Mouse (Mus musculus) liver, embryonic 15.5 days (tissue): ENCODE data around the gene Klk6. TPM values are rescaled to one million over a fixed set of nuclear protein-coding genes. Genes with fewer than 3 reads are reported as not detected.

Experiments used
- ATAC-seq: fragments of 200-750 bp; cut with Nextera tagmentation; 2 replicates; pipeline ENCODE4 v1.8.0; 2017; ENCODE audit warnings: moderate number of reproducible peaks, mild to moderate bottlenecking, moderate library complexity; ENCODE audit not compliant: insufficient read depth
- H3K27ac ChIP-seq: fragments of 300-500 bp; sonication (generic); replicated peaks from 2 replicates; pipeline ENCODE4 v1.5.1; 2015; ENCODE audit warnings: mild to moderate bottlenecking, inconsistent platforms
- H3K27me3 ChIP-seq: fragments of 300-500 bp; sonication (generic); 2 replicates; pipeline ENCODE4 v1.6.1; 2015; ENCODE audit warnings: mild to moderate bottlenecking, inconsistent platforms
- H3K36me3 ChIP-seq: fragments of 300-500 bp; sonication (generic); replicated peaks from 2 replicates; pipeline ENCODE4 v1.6.1; 2015; ENCODE audit warnings: moderate library complexity, mild to moderate bottlenecking, inconsistent platforms
- H3K4me1 ChIP-seq: fragments of 300-500 bp; sonication (generic); replicated peaks from 2 replicates; pipeline ENCODE4 v1.6.1; 2015; ENCODE audit warnings: inconsistent platforms
- H3K4me2 ChIP-seq: fragments of 300-500 bp; sonication (generic); 2 replicates; pipeline ENCODE4 v1.6.1; 2015; ENCODE audit warnings: moderate library complexity, mild to moderate bottlenecking, inconsistent platforms
- H3K4me3 ChIP-seq: fragments of 300-500 bp; sonication (generic); replicated peaks from 2 replicates; pipeline ENCODE4 v1.5.1; 2015; ENCODE audit warnings: mild to moderate bottlenecking, inconsistent platforms
- H3K9ac ChIP-seq: fragments of 300-500 bp; sonication (generic); 2 replicates; pipeline ENCODE4 v1.6.1; 2015; ENCODE audit warnings: moderate library complexity, mild to moderate bottlenecking, inconsistent platforms
- H3K9me3 ChIP-seq: fragments of 300-500 bp; sonication (generic); replicated peaks from 2 replicates; pipeline ENCODE4 v1.6.1; 2016; ENCODE audit warnings: inconsistent platforms
- WGBS: fragments of 180-500 bp; shearing (Covaris S2); methylation state at CpG from one replicate; pipeline ENCODE4 v1.1.7; 2015; ENCODE audit warnings: mixed read lengths; ENCODE audit not compliant: insufficient replicate concordance; 5-methylcytosine and 5-hydroxymethylcytosine counted together
- polyA plus RNA-seq: library from polyadenylated mRNA; unstranded; fragments of >200 nt; fragmentation: Nextera tagmentation; extraction: Ambion mirVana; gene quantifications from 2 replicates; pipeline ENCODE4 v1.2.1, GENCODE M21; 2015

The Klk6 gene
- polyA plus RNA-seq, 1 experiment from 2014 or later, result not detected

- H3K27me3 ChIP-seq, result no peaks in the 10 kb centered on the region
- no peak overlapping the region for H3K4me2 ChIP-seq
- no peaks in the 10 kb centered on the region for H3K9me3 ChIP-seq
- H3K9ac ChIP-seq, result no peak overlapping the region
- H3K36me3 ChIP-seq, result no peaks in the 10 kb centered on the region
- no peak overlapping the region for H3K27ac ChIP-seq
- WGBS, result 58% methylated on average over 5 of the region's 5 CpGs
- no peak overlapping the region for H3K4me3 ChIP-seq
- no peaks in the 10 kb centered on the region for H3K4me1 ChIP-seq
- no peak for ATAC-seq
Observed at GRCm38 (mm10) chr7:43826056-43826455, 1.8 kb downstream of the Klk6 start.

DNA sequence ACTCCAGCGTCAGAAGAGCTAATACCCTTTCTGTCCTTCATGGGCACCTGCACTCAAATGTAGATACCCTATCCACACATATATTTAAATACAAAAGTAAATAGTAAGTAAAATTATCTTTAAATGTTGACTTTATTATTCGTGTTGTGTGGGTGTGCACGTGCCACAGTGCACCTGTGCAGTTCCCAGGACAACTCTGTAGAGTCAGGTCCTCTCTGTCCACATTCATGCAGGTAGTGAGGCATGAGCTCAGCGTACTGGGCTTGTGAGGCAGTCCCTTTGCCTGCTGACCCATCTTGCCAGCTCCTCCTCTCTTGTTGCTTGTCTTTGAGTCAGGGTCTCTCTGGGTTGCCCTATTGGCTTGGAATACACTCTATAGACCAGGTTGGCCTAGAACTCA, 3.4 kb downstream of the Klk6 start:
- 51% methylated on average over 4 of the region's 4 CpGs for WGBS
- no peak overlapping the region for H3K9ac ChIP-seq

DNA sequence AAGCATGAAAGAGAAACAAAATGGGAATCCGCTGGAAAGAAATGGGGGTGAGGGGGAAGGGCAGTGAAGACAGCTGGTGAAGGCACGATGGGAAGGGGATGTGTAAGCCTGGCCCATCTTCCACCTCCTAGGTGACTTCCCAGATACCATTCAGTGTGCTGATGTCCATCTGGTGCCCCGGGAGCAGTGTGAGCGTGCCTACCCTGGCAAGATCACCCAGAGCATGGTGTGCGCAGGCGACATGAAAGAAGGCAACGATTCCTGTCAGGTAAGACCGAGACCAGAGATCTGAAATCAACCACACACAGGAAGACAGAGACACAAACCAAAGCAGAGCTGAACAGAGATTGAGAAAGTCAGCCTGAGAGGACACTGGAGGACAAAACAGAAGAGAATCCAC, 4.7 kb downstream of the Klk6 start:
- no peak for ATAC-seq
- Histone ChIP-seq H3K4me1 (no peaks in the 10 kb centered on the region), H3K4me3 (no peak overlapping the region), H3K9ac (no peak overlapping the region), H3K27ac (no peak overlapping the region), H3K36me3 (no peaks in the 10 kb centered on the region), H3K4me2 (no peak overlapping the region), H3K27me3 (no peaks in the 10 kb centered on the region), H3K9me3 (no peaks in the 10 kb centered on the region)
- WGBS, result 68% methylated on average over 8 of the region's 8 CpGs

More for the DNA sequence above, 3.4 kb downstream of the Klk6 start:
- no peaks in the 10 kb centered on the region for H3K4me1 ChIP-seq
- no peak overlapping the region for H3K4me2 ChIP-seq
- ATAC-seq, result no peak
- H3K27ac ChIP-seq, result no peak overlapping the region
- no peaks in the 10 kb centered on the region for H3K36me3 ChIP-seq
- H3K27me3 ChIP-seq, result no peaks in the 10 kb centered on the region
- no peak overlapping the region for H3K4me3 ChIP-seq
- H3K9me3 ChIP-seq, result no peaks in the 10 kb centered on the region

DNA sequence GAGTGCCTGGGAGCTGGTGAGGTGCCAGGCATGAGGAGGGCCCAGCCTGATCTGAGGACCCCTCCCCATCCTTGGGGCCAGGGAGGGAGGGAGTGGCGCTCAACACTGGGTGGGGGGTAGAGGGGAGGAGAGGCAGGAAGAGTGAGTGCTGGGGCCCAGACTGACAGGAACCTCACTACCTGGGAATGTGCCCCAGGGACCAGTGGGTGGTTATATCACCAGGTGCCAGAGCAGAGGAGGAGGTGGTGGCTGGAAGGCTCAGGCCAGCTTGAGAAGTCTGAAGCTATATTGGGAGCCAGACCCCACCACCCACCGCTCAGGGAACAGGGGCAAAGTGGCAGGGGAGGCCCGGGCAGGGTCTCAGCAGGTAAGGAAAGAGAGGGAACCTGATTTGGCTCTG, 17.4 kb downstream of the Klk6 start, which contains the start of gene Klk5:
Gene Klk5, plus strand, starts transcription at position 271 of the 400 bp plus-strand sequence.
- no peak within 1 kb of the TSS for H3K9ac ChIP-seq
- H3K4me3 ChIP-seq, result no peak within 1 kb of the TSS
- no peaks in the 10 kb centered on the region for H3K27me3 ChIP-seq
- no peaks in the 10 kb centered on the region for H3K4me1 ChIP-seq
- 36% methylated on average over 3 of the region's 3 CpGs for WGBS
- H3K9me3 ChIP-seq, result no peaks in the 10 kb centered on the region
- no peak within 1 kb of the TSS for H3K4me2 ChIP-seq
- no peaks in the 10 kb centered on the region for H3K36me3 ChIP-seq
- H3K27ac ChIP-seq, result no peak within 1 kb of the TSS
- ATAC-seq, result no peak

DNA sequence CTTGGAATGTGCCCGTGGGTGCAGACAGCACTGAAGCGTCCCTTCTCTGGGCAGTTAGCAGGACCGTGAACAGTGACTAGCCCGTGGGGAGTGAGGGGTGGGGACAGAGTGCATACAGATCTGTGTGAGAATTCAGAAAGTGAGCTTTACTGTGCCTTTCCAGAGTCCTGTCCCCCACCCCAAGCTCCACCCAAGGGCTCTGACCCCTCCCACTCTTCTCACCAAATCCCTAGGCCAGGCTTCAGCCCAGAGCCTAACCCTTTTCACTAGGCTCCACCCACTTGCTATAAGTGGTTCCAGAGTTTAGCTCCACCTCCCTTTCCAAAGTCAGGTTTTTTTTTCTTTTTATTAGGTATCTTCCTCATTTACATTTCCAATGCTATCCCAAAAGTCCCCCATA, 19.5 kb downstream of the Klk6 start:
- no peaks in the 10 kb centered on the region for H3K27me3 ChIP-seq
- ATAC-seq, result no peak
- 77% methylated on average over 4 of the region's 4 CpGs for WGBS
- H3K9ac ChIP-seq, result no peak overlapping the region
- H3K36me3 ChIP-seq, result no peaks in the 10 kb centered on the region
- no peak overlapping the region for H3K4me2 ChIP-seq
- no peaks in the 10 kb centered on the region for H3K4me1 ChIP-seq
- H3K4me3 ChIP-seq, result no peak overlapping the region
- no peak overlapping the region for H3K27ac ChIP-seq
- no peaks in the 10 kb centered on the region for H3K9me3 ChIP-seq

- WGBS, result 59% methylated on average over 6 of the region's 6 CpGs
- no peak for ATAC-seq
Observed at GRCm38 (mm10) chr7:43851616-43852015, 27.3 kb downstream of the Klk6 start.

GRCm38 (mm10) chr7:43854642-43855380, 30.5 kb downstream of the Klk6 start:
- Histone ChIP-seq H3K9me3 (no peaks in the 10 kb centered on the region), H3K4me3 (no peak overlapping the region), H3K36me3 (no peaks in the 10 kb centered on the region), H3K27ac (no peak overlapping the region), H3K9ac (no peak overlapping the region), H3K4me2 (no peak overlapping the region), H3K4me1 (no peaks in the 10 kb centered on the region), H3K27me3 (no peaks in the 10 kb centered on the region)
- ATAC-seq, result no peak
- WGBS, result 56% methylated on average over 9 of the region's 9 CpGs

More at GRCm38 (mm10) chr7:43851616-43852015, 27.3 kb downstream of the Klk6 start:
- no peaks in the 10 kb centered on the region for H3K36me3 ChIP-seq
- H3K27me3 ChIP-seq, result no peaks in the 10 kb centered on the region
- no peaks in the 10 kb centered on the region for H3K4me1 ChIP-seq
- no peak overlapping the region for H3K9ac ChIP-seq
- no peak overlapping the region for H3K27ac ChIP-seq
- no peaks in the 10 kb centered on the region for H3K9me3 ChIP-seq
- H3K4me3 ChIP-seq, result no peak overlapping the region
- H3K4me2 ChIP-seq, result no peak overlapping the region

DNA sequence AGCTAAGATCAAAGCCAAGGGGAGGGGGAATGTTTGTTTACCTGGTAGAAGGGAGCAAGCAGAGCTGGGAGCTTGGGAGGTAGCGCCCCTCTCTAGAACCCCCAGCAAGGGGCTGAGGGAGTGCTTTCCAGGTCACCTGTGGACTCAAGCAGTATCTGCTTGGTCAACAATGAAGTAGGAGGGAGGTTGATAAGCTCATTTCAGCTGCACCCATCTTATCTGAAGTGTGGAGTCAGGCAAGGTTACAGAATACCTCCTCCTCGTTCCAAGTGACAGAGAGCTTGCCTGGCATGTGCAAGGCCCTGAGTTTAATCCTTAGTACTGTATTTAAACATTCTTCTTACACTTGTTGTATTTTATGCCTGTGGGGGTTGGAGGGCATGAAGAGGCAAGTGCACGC, 31.4 kb downstream of the Klk6 start:
- Histone ChIP-seq H3K27ac (no peak overlapping the region), H3K9ac (no peak overlapping the region), H3K4me1 (no peaks in the 10 kb centered on the region), H3K9me3 (no peaks in the 10 kb centered on the region), H3K4me3 (no peak overlapping the region), H3K27me3 (no peaks in the 10 kb centered on the region), H3K4me2 (no peak overlapping the region), H3K36me3 (no peaks in the 10 kb centered on the region)
- 45% methylated on average over 3 of the region's 3 CpGs for whole genome bisulfite sequencing
- ATAC-seq, result no peak

GRCm38 (mm10) chr7:43856307-43856706, 32.0 kb downstream of the Klk6 start:
- no peaks in the 10 kb centered on the region for H3K9me3 ChIP-seq
- no peak overlapping the region for H3K27ac ChIP-seq
- WGBS, result 46% methylated on average over 7 of the region's 7 CpGs
- no peaks in the 10 kb centered on the region for H3K36me3 ChIP-seq
- ATAC-seq, result no peak
- H3K9ac ChIP-seq, result no peak overlapping the region
- no peaks in the 10 kb centered on the region for H3K4me1 ChIP-seq
- no peak overlapping the region for H3K4me3 ChIP-seq
- no peaks in the 10 kb centered on the region for H3K27me3 ChIP-seq
- no peak overlapping the region for H3K4me2 ChIP-seq

- no peaks in the 10 kb centered on the region for H3K27me3 ChIP-seq
- WGBS, result 79% methylated on average over 12 of the region's 12 CpGs
Observed at GRCm38 (mm10) chr7:43857501-43857900, 33.2 kb downstream of the Klk6 start.

GRCm38 (mm10) chr7:43860411-43860810, 36.1 kb downstream of the Klk6 start:
- Histone ChIP-seq H3K4me2 (no peak overlapping the region), H3K4me1 (no peaks in the 10 kb centered on the region), H3K27ac (no peak overlapping the region), H3K9me3 (no peaks in the 10 kb centered on the region), H3K27me3 (no peaks in the 10 kb centered on the region), H3K4me3 (no peak overlapping the region), H3K9ac (no peak overlapping the region), H3K36me3 (no peaks in the 10 kb centered on the region)
- no peak for ATAC-seq
- 75% methylated on average over 8 of the region's 8 CpGs for WGBS

More at GRCm38 (mm10) chr7:43857501-43857900, 33.2 kb downstream of the Klk6 start:
- H3K9ac ChIP-seq, result no peak overlapping the region
- H3K4me2 ChIP-seq, result no peak overlapping the region
- no peaks in the 10 kb centered on the region for H3K36me3 ChIP-seq
- no peak for ATAC-seq
- no peak overlapping the region for H3K27ac ChIP-seq
- H3K9me3 ChIP-seq, result no peaks in the 10 kb centered on the region
- no peak overlapping the region for H3K4me3 ChIP-seq
- no peaks in the 10 kb centered on the region for H3K4me1 ChIP-seq

DNA sequence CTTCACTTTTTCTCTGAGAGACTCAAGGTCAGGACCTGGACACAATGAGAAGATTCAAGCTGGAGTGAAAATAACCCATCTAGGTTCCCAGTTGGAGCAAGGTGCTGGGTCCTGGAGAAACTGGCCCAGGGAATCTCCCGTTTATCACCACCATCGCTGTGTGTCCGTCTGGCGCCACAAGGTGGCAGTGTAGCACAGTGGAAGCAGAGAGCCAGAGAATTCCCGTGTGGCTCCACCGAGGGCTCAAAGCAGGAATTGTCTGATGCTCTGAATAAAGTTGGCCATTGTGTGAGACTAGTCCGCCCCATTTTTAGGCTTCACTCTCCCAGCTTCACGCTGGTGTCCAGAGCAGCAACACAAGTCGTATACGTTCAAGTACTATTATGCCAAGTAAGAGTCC, 48.9 kb downstream of the Klk6 start:
- H3K4me3 ChIP-seq, result no peak overlapping the region
- no peaks in the 10 kb centered on the region for H3K36me3 ChIP-seq
- no peaks in the 10 kb centered on the region for H3K4me1 ChIP-seq
- no peak overlapping the region for H3K4me2 ChIP-seq
- H3K9ac ChIP-seq, result no peak overlapping the region
- ATAC-seq, result no peak
- H3K9me3 ChIP-seq, result no peaks in the 10 kb centered on the region
- H3K27ac ChIP-seq, result no peak overlapping the region
- no peaks in the 10 kb centered on the region for H3K27me3 ChIP-seq
- 7% methylated on average over 10 of the region's 10 CpGs for WGBS
